Comparison of ENCODE assay signal across 20 mouse cellular contexts in the genomic region with DNA sequence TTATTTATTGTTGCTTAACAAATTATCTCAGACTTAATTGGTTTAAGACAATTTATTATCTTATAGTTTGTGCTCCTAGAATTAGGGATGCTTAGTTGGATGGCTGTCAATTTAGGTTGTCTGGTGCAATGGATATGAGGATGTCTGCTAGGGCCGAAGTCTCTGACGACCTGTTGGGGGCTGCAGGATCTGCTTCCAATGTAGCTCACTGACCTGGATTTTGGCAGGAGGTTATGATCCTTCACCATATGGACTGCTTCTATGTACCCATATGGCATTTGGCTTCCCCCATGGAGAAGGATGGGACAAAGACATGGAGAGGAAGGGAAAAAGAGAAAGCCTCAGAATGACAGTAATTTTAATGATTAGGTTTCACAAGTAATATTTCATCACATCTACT.
DNase-seq lines count a peak whose midpoint lies in the region.
"Had no signal": no experiment of that assay in that cellular context is flagged by ENCODE, and none has a peak within 500 bp of the region (broad histone marks: within the 10 kb centered on the region; RNA-seq: fewer than 3 reads in every experiment).

No protein-coding gene starts in this region.

- DNase-seq in brain, adult 2 months (ENCODE audit: low read depth, low spot score), result peak; percentile 86
- peak; percentile 25 for DNase-seq in cerebellum, adult 11 months
- peak; percentile 70 for DNase-seq in cerebellum, adult 9-10 months
- peak; percentile 28 to 38 for DNase-seq in cerebellum, postnatal 36 days
- no peak for DNase-seq in heart, adult 8-10 months (ENCODE audit: low spot score)
- no peak for DNase-seq in thymus, postnatal 14 days
- DNase-seq in heart, postnatal 25 days (ENCODE audit: low spot score), result no peak
- DNase-seq: adrenal gland, adult 2 months; adrenal gland, postnatal 36 days; B cell, adult 2 months; embryo, embryonic 11 days; gastrocnemius, adult 2 months; heart, adult 2 months; heart, postnatal 10 days; kidney, adult 9 months; kidney, postnatal 10 days; layer of hippocampus, postnatal 36 days; right cerebral cortex, postnatal 14 days; spleen, adult 18-20 months; thymus, postnatal 25 days had no signal

- intact Hi-C loops in heart, postnatal 25 days (cut with DNase I), result no loop called here

Comparison
In these comparisons a context has a peak if more than half of its experiments do, and no peak if none do; other contexts are left out.
1. DNase-seq: peak in brain, adult 2 months (single experiment), cerebellum, adult 11 months (single experiment), cerebellum, adult 9-10 months (single experiment) and cerebellum, postnatal 36 days (2 of 2); none in heart, adult 8-10 months (single experiment), thymus, postnatal 14 days (single experiment) and heart, postnatal 25 days (single experiment).